Mouse (Mus musculus) limb, embryonic 13.5 days (tissue): ENCODE measurements around the gene Ldlrad3. TPM values are rescaled to one million over a fixed set of nuclear protein-coding genes. Genes with fewer than 3 reads are reported as not detected.

Experiments
- ATAC-seq: fragments of 200-750 bp; cut with Nextera tagmentation; 2 replicates; pipeline ENCODE4 v1.8.0; 2017; ENCODE audit warnings: low read depth, moderate number of reproducible peaks, moderate TSS enrichment; ENCODE audit not compliant: low FRiP score
- H3K27ac ChIP-seq: fragments of 300-500 bp; sonication (generic); 2 replicates; pipeline ENCODE4 v1.5.1; 2015; ENCODE audit warnings: inconsistent platforms, mild to moderate bottlenecking, moderate library complexity
- H3K27me3 ChIP-seq: fragments of 300-500 bp; sonication (generic); 2 replicates; pipeline ENCODE4 v1.6.1; 2015; ENCODE audit warnings: mild to moderate bottlenecking, inconsistent platforms
- H3K36me3 ChIP-seq: fragments of 300-500 bp; sonication (generic); 2 replicates; pipeline ENCODE4 v1.6.1; 2015; ENCODE audit warnings: inconsistent platforms, mild to moderate bottlenecking, moderate library complexity
- H3K4me1 ChIP-seq: fragments of 300-500 bp; sonication (generic); 2 replicates; pipeline ENCODE4 v1.6.1; 2015; ENCODE audit warnings: inconsistent platforms
- H3K4me2 ChIP-seq: fragments of 300-500 bp; sonication (generic); replicated peaks from 2 replicates; pipeline ENCODE4 v1.6.1; 2015; ENCODE audit warnings: inconsistent platforms, mild to moderate bottlenecking, moderate library complexity
- H3K4me3 ChIP-seq: fragments of 300-500 bp; sonication (generic); 2 replicates; pipeline ENCODE4 v1.5.1; 2015; ENCODE audit warnings: moderate library complexity, mild to moderate bottlenecking, inconsistent platforms
- H3K9ac ChIP-seq: fragments of 300-500 bp; sonication (generic); 2 replicates; pipeline ENCODE4 v1.6.1; 2015; ENCODE audit warnings: mild to moderate bottlenecking, inconsistent platforms
- H3K9me3 ChIP-seq: fragments of 300-500 bp; sonication (generic); 2 replicates; pipeline ENCODE4 v1.6.1; 2016; ENCODE audit warnings: inconsistent platforms
- WGBS: fragments of 180-500 bp; shearing (Covaris S2); methylation state at CpG from one replicate; pipeline ENCODE4 v1.1.7; 2015; 5-methylcytosine and 5-hydroxymethylcytosine counted together
- polyA plus RNA-seq: library from polyadenylated mRNA; unstranded; fragments of >200 nt; fragmentation: Nextera tagmentation; extraction: Ambion mirVana; gene quantifications from 2 replicates; pipeline ENCODE4 v1.2.1, GENCODE M21; 2015

Ldlrad3 gene
- polyA plus RNA-seq, 1 experiment from 2014 or later: 71.9 TPM

- Histone ChIP-seq H3K4me2 (no peak overlapping the region), H3K4me1 (peaks cover 65% of the 10 kb centered on the region), H3K36me3 (no peaks in the 10 kb centered on the region), H3K4me3 (no peak overlapping the region), H3K9ac (no peak overlapping the region), H3K27ac (no peak overlapping the region), H3K27me3 (no peaks in the 10 kb centered on the region), H3K9me3 (no peaks in the 10 kb centered on the region)
- ATAC-seq: no peak
- 23% methylated on average over 4 of the region's 4 CpGs for WGBS
Observed at GRCm38 (mm10) chr2:101967601-101968000, 218.6 kb downstream of the Ldlrad3 start.

- Histone ChIP-seq H3K9ac (no peak overlapping the region), H3K27ac (0 out of 2 replicates have a peak overlapping the region, but pooled peaks have one; percentile 22), H3K9me3 (no peaks in the 10 kb centered on the region), H3K27me3 (no peaks in the 10 kb centered on the region), H3K4me1 (peaks cover 69% of the 10 kb centered on the region), H3K4me3 (no peak overlapping the region), H3K4me2 (no peak overlapping the region), H3K36me3 (no peaks in the 10 kb centered on the region)
- 42% methylated on average over 7 of the region's 7 CpGs for WGBS
- no peak for ATAC-seq
Observed at GRCm38 (mm10) chr2:101967152-101967551, 219.0 kb downstream of the Ldlrad3 start.

GRCm38 (mm10) chr2:101966017-101966416, 220.2 kb downstream of the Ldlrad3 start:
- 38% methylated on average over 4 of the region's 4 CpGs for WGBS
- no peaks in the 10 kb centered on the region for H3K9me3 ChIP-seq
- H3K27ac ChIP-seq: no peak overlapping the region
- H3K4me1 ChIP-seq: peaks cover 70% of the 10 kb centered on the region
- ATAC-seq: no peak
- H3K4me2 ChIP-seq: no peak overlapping the region
- H3K36me3 ChIP-seq: no peaks in the 10 kb centered on the region
- H3K4me3 ChIP-seq: no peak overlapping the region
- H3K9ac ChIP-seq: no peak overlapping the region
- no peaks in the 10 kb centered on the region for H3K27me3 ChIP-seq

- 37% methylated on average over 5 of the region's 5 CpGs for WGBS
- H3K4me2 ChIP-seq: no peak overlapping the region
- no peak overlapping the region for H3K27ac ChIP-seq
- H3K4me1 ChIP-seq: peaks cover 70% of the 10 kb centered on the region
- H3K36me3 ChIP-seq: no peaks in the 10 kb centered on the region
- H3K27me3 ChIP-seq: no peaks in the 10 kb centered on the region
- no peaks in the 10 kb centered on the region for H3K9me3 ChIP-seq
- H3K4me3 ChIP-seq: no peak overlapping the region
- H3K9ac ChIP-seq: no peak overlapping the region
- ATAC-seq: no peak
Observed at GRCm38 (mm10) chr2:101965515-101965914, 220.7 kb downstream of the Ldlrad3 start.

- 78% methylated on average over 3 of the region's 3 CpGs for WGBS
- no peaks in the 10 kb centered on the region for H3K36me3 ChIP-seq
- H3K4me2 ChIP-seq: no peak overlapping the region
- peaks cover 67% of the 10 kb centered on the region for H3K4me1 ChIP-seq
- no peak overlapping the region for H3K27ac ChIP-seq
- no peaks in the 10 kb centered on the region for H3K9me3 ChIP-seq
- no peak overlapping the region for H3K4me3 ChIP-seq
- H3K9ac ChIP-seq: no peak overlapping the region
- ATAC-seq: no peak
- no peaks in the 10 kb centered on the region for H3K27me3 ChIP-seq
Observed at GRCm38 (mm10) chr2:101963367-101963766, 222.8 kb downstream of the Ldlrad3 start.

- H3K27ac ChIP-seq: no peak overlapping the region
- no peak overlapping the region for H3K9ac ChIP-seq
- ATAC-seq: no peak
- H3K4me2 ChIP-seq: no peak overlapping the region
- H3K4me1 ChIP-seq: peaks cover 59% of the 10 kb centered on the region
- WGBS: 30% methylated on average over 7 of the region's 7 CpGs
- H3K36me3 ChIP-seq: no peaks in the 10 kb centered on the region
- no peaks in the 10 kb centered on the region for H3K9me3 ChIP-seq
- H3K4me3 ChIP-seq: no peak overlapping the region
- H3K27me3 ChIP-seq: no peaks in the 10 kb centered on the region
Observed at GRCm38 (mm10) chr2:101962349-101962748, 223.8 kb downstream of the Ldlrad3 start.

- Histone ChIP-seq H3K9me3 (no peaks in the 10 kb centered on the region), H3K9ac (no peak overlapping the region), H3K4me1 (peaks cover 56% of the 10 kb centered on the region), H3K27ac (no peak overlapping the region), H3K27me3 (no peaks in the 10 kb centered on the region), H3K4me2 (no peak overlapping the region), H3K4me3 (no peak overlapping the region), H3K36me3 (no peaks in the 10 kb centered on the region)
- WGBS: 69% methylated on average over 1 of the region's 1 CpGs
- no peak for ATAC-seq
Observed at GRCm38 (mm10) chr2:101961391-101961790, 224.8 kb downstream of the Ldlrad3 start.

- no peaks in the 10 kb centered on the region for H3K27me3 ChIP-seq
- ATAC-seq: no peak
- no peak overlapping the region for H3K27ac ChIP-seq
- no peak overlapping the region for H3K4me3 ChIP-seq
- 69% methylated on average over 8 of the region's 8 CpGs for WGBS
- H3K36me3 ChIP-seq: no peaks in the 10 kb centered on the region
- H3K9me3 ChIP-seq: no peaks in the 10 kb centered on the region
- H3K9ac ChIP-seq: no peak overlapping the region
- no peak overlapping the region for H3K4me2 ChIP-seq
- peaks cover 56% of the 10 kb centered on the region for H3K4me1 ChIP-seq
Observed at GRCm38 (mm10) chr2:101960658-101961057, 225.5 kb downstream of the Ldlrad3 start.

- H3K36me3 ChIP-seq: peaks cover 41% of the 10 kb centered on the region
- H3K4me3 ChIP-seq: no peak overlapping the region
- 49% methylated on average over 10 of the region's 10 CpGs for WGBS
- H3K27ac ChIP-seq: no peak overlapping the region
- H3K4me1 ChIP-seq: peaks cover 25% of the 10 kb centered on the region
- no peak overlapping the region for H3K9ac ChIP-seq
- no peak for ATAC-seq
- H3K4me2 ChIP-seq: no peak overlapping the region
- H3K9me3 ChIP-seq: no peaks in the 10 kb centered on the region
- H3K27me3 ChIP-seq: no peaks in the 10 kb centered on the region
Observed at GRCm38 (mm10) chr2:101956125-101956524, 230.1 kb downstream of the Ldlrad3 start.

GRCm38 (mm10) chr2:101952951-101953361, 233.2 kb downstream of the Ldlrad3 start:
- no peaks in the 10 kb centered on the region for H3K27me3 ChIP-seq
- no peaks in the 10 kb centered on the region for H3K9me3 ChIP-seq
- H3K36me3 ChIP-seq: peaks cover 52% of the 10 kb centered on the region
- no peak overlapping the region for H3K27ac ChIP-seq
- H3K4me3 ChIP-seq: no peak overlapping the region
- H3K9ac ChIP-seq: no peak overlapping the region
- ATAC-seq: no peak
- peaks cover 21% of the 10 kb centered on the region for H3K4me1 ChIP-seq
- H3K4me2 ChIP-seq: no peak overlapping the region
- WGBS: 82% methylated on average over 8 of the region's 8 CpGs

- Histone ChIP-seq H3K27ac (no peak overlapping the region), H3K4me2 (no peak overlapping the region), H3K36me3 (peaks cover 52% of the 10 kb centered on the region), H3K9me3 (no peaks in the 10 kb centered on the region), H3K9ac (no peak overlapping the region), H3K4me1 (peaks cover 12% of the 10 kb centered on the region), H3K4me3 (no peak overlapping the region), H3K27me3 (no peaks in the 10 kb centered on the region)
- peak; percentile 66 for ATAC-seq
- WGBS: 34% methylated on average over 7 of the region's 7 CpGs
Observed at GRCm38 (mm10) chr2:101950716-101951520, 235.3 kb downstream of the Ldlrad3 start.

- 80% methylated on average over 1 of the region's 1 CpGs for WGBS
- Histone ChIP-seq H3K4me2 (no peak overlapping the region), H3K4me1 (no peaks in the 10 kb centered on the region), H3K36me3 (no peaks in the 10 kb centered on the region), H3K27me3 (no peaks in the 10 kb centered on the region), H3K9me3 (no peaks in the 10 kb centered on the region), H3K4me3 (no peak overlapping the region), H3K9ac (no peak overlapping the region), H3K27ac (no peak overlapping the region)
- no peak for ATAC-seq
Observed at GRCm38 (mm10) chr2:101935006-101935405, 251.2 kb downstream of the Ldlrad3 start.

- H3K4me1 ChIP-seq: no peaks in the 10 kb centered on the region
- no peak for ATAC-seq
- no peak overlapping the region for H3K27ac ChIP-seq
- no peaks in the 10 kb centered on the region for H3K36me3 ChIP-seq
- no peak overlapping the region for H3K9ac ChIP-seq
- no peak overlapping the region for H3K4me2 ChIP-seq
- no peaks in the 10 kb centered on the region for H3K9me3 ChIP-seq
- H3K4me3 ChIP-seq: no peak overlapping the region
- WGBS: 84% methylated on average over 3 of the region's 3 CpGs
- no peaks in the 10 kb centered on the region for H3K27me3 ChIP-seq
Observed at GRCm38 (mm10) chr2:101933301-101933700, 252.9 kb downstream of the Ldlrad3 start.
